Mouse (Mus musculus): ENCODE measurements around the gene Bbs9.

GRCm38 (mm10) chr9:22789380-22790168 lies 314.1 kb downstream of the Bbs9 start:
- no peak for TF ChIP-seq CTCF (IDR thresholded peaks at IDR 0.05; ENCODE audit: low read depth, low read length)
- no peak for TF ChIP-seq POLR2A (IDR thresholded peaks at IDR 0.05; ENCODE audit: insufficient read depth, low read length)
- no peak for TF ChIP-seq EP300 (IDR thresholded peaks at IDR 0.05; ENCODE audit: insufficient read depth, low read depth, low read length)

Measured in ES-Bruce4 (cell line).